Mouse (Mus musculus) heart, postnatal 36 days (tissue): ENCODE data around the gene Ccdc40. TPM values are rescaled to one million over a fixed set of nuclear protein-coding genes. Genes with fewer than 3 reads are reported as not detected.

Experiments
- DNase-seq, 2 experiments: peaks; one replicate each; pipeline ENCODE4 v3.0.0; 2021 to 2022
- intact Hi-C: fragments of 180-260 bp; cut with DNase I; formaldehyde crosslinking; loops from one replicate; pipeline ENCODE4 v1.15.1; 2025
- total RNA-seq, 2 experiments: library from RNA; stranded (reverse); gene quantifications; 2 replicates each; pipeline ENCODE4 v1.2.3; 2021

The Ccdc40 gene
- total RNA-seq, 2 experiments from 2014 or later, result 0.38 TPM; not detected in 1

DNA sequence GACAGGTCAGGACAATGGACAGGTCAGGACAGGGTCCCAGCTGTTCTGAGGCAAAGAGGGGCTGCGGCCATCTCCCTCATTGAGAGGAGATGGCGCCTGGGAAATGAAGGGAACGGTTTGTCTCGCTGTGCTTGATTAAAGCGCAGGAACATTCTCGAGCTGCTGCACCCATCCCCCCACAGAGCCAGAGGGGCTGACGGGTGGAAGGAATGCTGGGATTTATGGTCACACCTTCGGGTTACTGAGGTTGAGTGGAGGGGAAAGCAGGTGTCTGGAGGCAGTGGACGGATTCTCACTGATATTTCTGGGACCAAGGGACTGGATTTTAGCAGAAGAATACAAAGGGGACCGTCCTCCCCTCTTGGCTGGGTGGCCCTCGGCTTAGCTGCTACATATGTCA is 79.5 kb downstream of the Ccdc40 start:
- DNase-seq, result no peak
- intact Hi-C loops, result no loop called here

DNA sequence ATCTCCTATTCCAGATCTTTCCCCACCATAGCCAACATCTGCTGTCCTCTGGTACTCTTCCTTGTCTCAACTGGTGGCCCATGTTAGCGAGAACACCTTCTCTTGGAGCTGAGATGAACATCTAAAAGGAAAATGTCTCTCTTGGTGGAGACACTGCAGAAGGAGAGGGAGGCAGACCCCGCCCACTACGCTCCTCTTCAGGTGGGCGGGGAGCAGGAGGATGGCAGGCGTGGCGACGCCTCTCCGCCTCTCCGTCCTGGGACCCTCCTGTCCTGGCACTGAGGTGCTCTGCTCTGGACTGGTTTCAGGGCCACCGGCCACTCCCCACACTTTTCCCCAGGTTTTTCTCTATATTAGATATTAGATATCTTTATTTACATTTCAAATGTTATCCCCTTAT is 82.2 kb downstream of the Ccdc40 start:
- DNase-seq, result no peak
- intact Hi-C loops, result no loop called here

DNA sequence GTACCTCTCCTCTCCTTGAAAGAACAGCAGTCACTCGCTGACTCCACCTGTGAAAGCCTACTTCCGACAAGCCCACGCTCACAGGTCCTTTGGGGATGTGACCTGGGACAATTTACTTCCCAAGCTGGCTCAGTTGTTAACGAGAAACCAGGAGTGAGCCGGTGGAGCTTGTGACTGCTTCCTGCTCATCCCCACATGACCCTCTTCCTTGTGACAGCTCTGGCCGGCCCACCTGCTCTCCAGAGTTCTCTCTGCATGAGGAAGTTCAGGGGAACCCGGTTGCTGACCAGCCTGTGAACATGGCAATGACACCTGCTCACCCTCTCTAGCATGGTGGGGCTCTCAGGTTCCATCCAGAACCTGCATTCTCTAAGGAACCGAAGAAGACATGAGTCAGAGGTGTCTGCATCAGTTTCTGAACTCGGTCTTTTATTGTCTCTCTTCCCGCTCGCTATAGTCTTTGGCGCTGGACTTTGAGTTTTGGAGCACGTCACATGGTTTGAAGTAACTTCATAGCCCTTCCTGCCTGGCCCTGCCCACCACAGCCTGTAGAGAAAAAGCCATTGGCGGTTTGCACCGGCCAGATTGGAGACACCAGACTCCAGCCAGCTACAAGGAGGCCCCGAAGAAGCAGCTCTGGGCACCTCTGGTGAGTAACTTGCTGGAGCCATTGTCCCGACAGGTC is 86.0 kb downstream of the Ccdc40 start:
- no peak for DNase-seq
- intact Hi-C loops, result no loop called here

Other genes with a start within 250 kb of the Ccdc40 start
- gene Enpp7, start 240.4 kb upstream of the Ccdc40 start, total RNA-seq, result not detected
- 1 to 10 TPM; 3.2 to 3.9 TPM for gene Cbx2, start 205.6 kb upstream of the Ccdc40 start, total RNA-seq
- gene Cbx8, start 187.6 kb upstream of the Ccdc40 start, total RNA-seq, result 1 to 10 TPM; 5.3 to 9.1 TPM
- gene Cbx4, start 142.4 kb upstream of the Ccdc40 start, total RNA-seq, result 10 to 100 TPM; 11.5 to 13.6 TPM
- 10 to 100 TPM; 57.7 to 67.8 TPM for gene Tbc1d16, start 73 bp upstream of the Ccdc40 start, total RNA-seq
- gene Gaa, start 39.3 kb downstream of the Ccdc40 start, total RNA-seq, result 10 to 100 TPM; 79.4 to 86.8 TPM
- gene Eif4a3, start 71.5 kb downstream of the Ccdc40 start, total RNA-seq, result 10 to 100 TPM; 64.4 to 72.8 TPM
- under 1 TPM; 0.06 to 0.16 TPM for gene Card14, start 79.2 kb downstream of the Ccdc40 start, total RNA-seq
- gene Sgsh, start 127.0 kb downstream of the Ccdc40 start, total RNA-seq, result 1 to 10 TPM; 4.9 to 5.3 TPM
- gene Slc26a11, start 127.0 kb downstream of the Ccdc40 start, total RNA-seq, result 1 to 10 TPM; 3.7 to 4.3 TPM
- 10 to 100 TPM; 15.1 to 20.1 TPM for gene Rnf213, start 164.5 kb downstream of the Ccdc40 start, total RNA-seq